Mouse (Mus musculus): ENCODE measurements around the gene Stx18.

Gene Stx18

GRCm38 (mm10) chr5:38078575-38078974 is 40.0 kb downstream of the Stx18 start:
- no peak for DNase-seq (ENCODE audit: low read depth, low spot score)

- no peak for DNase-seq (ENCODE audit: low read depth, low spot score)
These were observed 41.9 kb downstream of the Stx18 start for GRCm38 (mm10) chr5:38080472-38080871.

- no peak for DNase-seq (ENCODE audit: low read depth, low spot score)
These were observed 44.0 kb downstream of the Stx18 start for GRCm38 (mm10) chr5:38082589-38082988.

- no peak for DNase-seq (ENCODE audit: low read depth, low spot score)
These were observed 44.8 kb downstream of the Stx18 start for GRCm38 (mm10) chr5:38083362-38083761.

- DNase-seq (ENCODE audit: low read depth, low spot score): peak; percentile 53
These were observed 46.1 kb downstream of the Stx18 start for GRCm38 (mm10) chr5:38084616-38085015.

GRCm38 (mm10) chr5:38085561-38086392 is 47.2 kb downstream of the Stx18 start:
- peak; percentile 78 for DNase-seq (ENCODE audit: low read depth, low spot score)

- DNase-seq (ENCODE audit: low read depth, low spot score): no peak
These were observed 51.6 kb downstream of the Stx18 start for GRCm38 (mm10) chr5:38090111-38090510.

GRCm38 (mm10) chr5:38090581-38090980 is 52.0 kb downstream of the Stx18 start:
- no peak for DNase-seq (ENCODE audit: low read depth, low spot score)

GRCm38 (mm10) chr5:38091046-38091965 is 52.8 kb downstream of the Stx18 start:
- DNase-seq (ENCODE audit: low read depth, low spot score): peak; percentile 71

GRCm38 (mm10) chr5:38091966-38092304 is 53.4 kb downstream of the Stx18 start:
- DNase-seq (ENCODE audit: low read depth, low spot score): no peak

- no peak for DNase-seq (ENCODE audit: low read depth, low spot score)
These were observed 55.8 kb downstream of the Stx18 start for GRCm38 (mm10) chr5:38094331-38094730.

GRCm38 (mm10) chr5:38097501-38098093 is 59.1 kb downstream of the Stx18 start:
- DNase-seq (ENCODE audit: low read depth, low spot score): no peak

- no peak for DNase-seq (ENCODE audit: low read depth, low spot score)
These were observed 60.7 kb downstream of the Stx18 start for GRCm38 (mm10) chr5:38099139-38099676.

GRCm38 (mm10) chr5:38102945-38103344 is 64.4 kb downstream of the Stx18 start:
- no peak for DNase-seq (ENCODE audit: low read depth, low spot score)

GRCm38 (mm10) chr5:38106080-38106697 is 67.6 kb downstream of the Stx18 start:
- DNase-seq (ENCODE audit: low read depth, low spot score): peak; percentile 66

GRCm38 (mm10) chr5:38106807-38107206 is 68.3 kb downstream of the Stx18 start:
- DNase-seq (ENCODE audit: low read depth, low spot score): no peak

GRCm38 (mm10) chr5:38114526-38114925 is 76.0 kb downstream of the Stx18 start:
- no peak for DNase-seq (ENCODE audit: low read depth, low spot score)

GRCm38 (mm10) chr5:38117056-38117455 is 78.5 kb downstream of the Stx18 start:
- no peak for DNase-seq (ENCODE audit: low read depth, low spot score)

GRCm38 (mm10) chr5:38119268-38119667 is 80.7 kb downstream of the Stx18 start:
- no peak for DNase-seq (ENCODE audit: low read depth, low spot score)

- DNase-seq (ENCODE audit: low read depth, low spot score): no peak
These were observed 83.2 kb downstream of the Stx18 start for GRCm38 (mm10) chr5:38121699-38122098.

GRCm38 (mm10) chr5:38126519-38127306 is 88.2 kb downstream of the Stx18 start:
- no peak for DNase-seq (ENCODE audit: low read depth, low spot score)

Measured in mesoderm, embryonic 11.5 days (tissue).